In genomic region chr15:101990946-101991345, GRCm38 (mm10) we compare ENCODE assay signal across 23 mouse cellular contexts. TPM values are rescaled to one million over a fixed set of nuclear protein-coding genes. Genes with fewer than 3 reads are reported as not detected.
"Had no signal": no experiment of that assay in that cellular context is flagged by ENCODE, and none has a peak within 500 bp of the region (broad histone marks: within the 10 kb centered on the region; RNA-seq: fewer than 3 reads in every experiment).

No protein-coding gene starts in this region.

- H3K9ac ChIP-seq: liver, embryonic 14.5 days; lung, embryonic 14.5 days; midbrain, embryonic 12.5 days; midbrain, embryonic 15.5 days; neural tube, embryonic 12.5 days; stomach, embryonic 15.5 days had no signal

- H3K36me3 ChIP-seq: midbrain, embryonic 12.5 days; midbrain, embryonic 15.5 days; neural tube, embryonic 12.5 days; stomach, embryonic 15.5 days had no signal

- H3K4me3 ChIP-seq: megakaryocyte, embryonic 14.5 days; midbrain, embryonic 12.5 days; midbrain, embryonic 15.5 days; neural tube, embryonic 12.5 days; stomach, embryonic 15.5 days had no signal

- DNase-seq: lung, adult 18-20 months; lung, embryonic 14.5 days; lung, postnatal 10 days; lung, postnatal 36 days; right cerebral cortex, postnatal 14 days; thymus, adult 2 months; thymus, postnatal 25 days; thymus, postnatal 4 days had no signal

- H3K4me1 ChIP-seq: midbrain, embryonic 12.5 days; midbrain, embryonic 15.5 days; neural tube, embryonic 12.5 days; stomach, embryonic 15.5 days had no signal

- ATAC-seq: midbrain, embryonic 15.5 days had no signal

- H3K27ac ChIP-seq: liver, embryonic 14.5 days; macrophage; midbrain, embryonic 12.5 days; midbrain, embryonic 15.5 days; neural tube, embryonic 12.5 days; stomach, embryonic 15.5 days; stomach, postnatal 0 days had no signal

- H3K27me3 ChIP-seq: stomach, embryonic 15.5 days had no signal

- H3K9me3 ChIP-seq: midbrain, embryonic 12.5 days; midbrain, embryonic 15.5 days; neural tube, embryonic 12.5 days; stomach, embryonic 15.5 days had no signal

- H3K4me2 ChIP-seq: lung, embryonic 14.5 days; midbrain, embryonic 12.5 days; midbrain, embryonic 15.5 days; neural tube, embryonic 12.5 days; stomach, embryonic 15.5 days had no signal

RNA-seq across cellular contexts. Expression of gene Krt8, which starts 13.3 kb away (rescaled TPM):
- total RNA-seq: neutrophil, adult 5-6 weeks had no signal
- polyA plus RNA-seq: macrophage had no signal

RNA-seq across cellular contexts. Expression of gene Krt78, which starts 36.9 kb away (rescaled TPM):
- total RNA-seq: megakaryocyte progenitor cell, adult 5-6 weeks; monocyte, adult 5-6 weeks; neutrophil, adult 5-6 weeks had no signal
- polyA plus RNA-seq: liver, embryonic 14.5 days; liver, embryonic 16.5 days; macrophage; midbrain, embryonic 12.5 days; midbrain, embryonic 15.5 days; midbrain, postnatal 0 days; neural tube, embryonic 12.5 days; neural tube, embryonic 14.5 days; spleen, adult 2 months had no signal

RNA-seq across cellular contexts. Expression of gene Krt18, which starts 37.0 kb away (rescaled TPM):
- polyA plus RNA-seq: macrophage had no signal

RNA-seq across cellular contexts. Expression of gene Krt79, which starts 50.8 kb away (rescaled TPM):
- total RNA-seq: megakaryocyte progenitor cell, adult 5-6 weeks; monocyte, adult 5-6 weeks; neutrophil, adult 5-6 weeks had no signal
- polyA plus RNA-seq: liver, embryonic 14.5 days; liver, embryonic 16.5 days; macrophage; spleen, adult 2 months had no signal
